Mouse (Mus musculus): ENCODE data around the gene Glod4. TPM values are rescaled to one million over a fixed set of nuclear protein-coding genes. Genes with fewer than 3 reads are reported as not detected.

Glod4 gene
- total RNA-seq, 2 experiments from 2014 or later = 83.9 to 156 TPM

GRCm38 (mm10) chr11:76153236-76153951 lies 90.1 kb downstream of the Glod4 start:
- peak; percentile 44 for ATAC-seq (replicated peaks; ENCODE audit: poor library complexity)

- ATAC-seq (replicated peaks; ENCODE audit: poor library complexity) = no peak
Observed at GRCm38 (mm10) chr11:76150980-76151379, 92.5 kb downstream of the Glod4 start.

DNA sequence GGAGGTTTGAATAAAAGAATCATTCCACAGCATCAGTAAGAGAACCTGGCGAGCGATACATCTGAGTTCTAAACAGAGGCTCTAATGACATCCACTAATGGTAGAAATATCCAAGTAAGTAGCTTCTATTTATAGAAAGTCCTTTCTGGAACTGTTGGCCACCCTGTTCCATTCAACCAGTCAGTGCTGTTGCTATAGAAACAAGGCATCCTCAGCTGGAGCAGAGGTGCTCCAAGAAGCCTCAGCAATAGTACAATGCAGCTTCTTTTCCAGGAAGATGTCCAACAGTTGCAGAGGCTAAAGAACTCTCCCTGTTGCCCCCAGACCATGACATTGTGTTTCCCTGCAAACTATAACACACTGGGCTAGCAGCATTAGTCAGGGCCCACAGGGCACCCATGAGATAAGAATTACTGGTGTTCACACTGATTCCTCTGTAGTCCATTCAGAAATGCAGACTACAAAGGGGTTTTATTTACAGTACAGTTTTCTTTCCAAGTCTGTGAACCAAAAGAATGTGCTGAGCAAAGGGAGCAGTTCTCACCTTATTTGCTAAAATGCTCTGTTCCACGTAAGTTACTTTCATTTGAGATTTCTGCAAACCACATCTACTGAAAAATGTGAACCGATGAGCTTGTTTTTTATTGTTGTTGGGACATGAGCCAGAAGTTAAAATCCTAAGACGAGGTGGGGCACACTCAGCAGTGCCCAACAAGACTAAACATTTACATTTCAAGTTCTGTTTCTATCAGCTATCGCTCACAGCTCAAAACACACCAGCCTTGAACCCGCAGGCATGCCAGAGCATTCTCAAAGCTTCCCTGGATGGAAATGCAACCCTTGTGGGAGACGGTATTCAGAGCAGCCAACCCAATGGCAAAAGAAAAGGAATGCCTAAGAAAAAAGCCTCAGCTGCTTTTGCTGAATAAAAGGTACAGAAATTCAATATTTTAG lies 95.2 kb downstream of the Glod4 start:
- no peak for ATAC-seq (replicated peaks; ENCODE audit: poor library complexity)

- no peak for ATAC-seq (replicated peaks; ENCODE audit: poor library complexity)
Observed at GRCm38 (mm10) chr11:76146187-76147010, 97.1 kb downstream of the Glod4 start.

GRCm38 (mm10) chr11:76145169-76145568 lies 98.4 kb downstream of the Glod4 start:
- no peak for ATAC-seq (replicated peaks; ENCODE audit: poor library complexity)

- no peak for ATAC-seq (replicated peaks; ENCODE audit: poor library complexity)
Observed at GRCm38 (mm10) chr11:76144386-76144785, 99.1 kb downstream of the Glod4 start.

- no peak for ATAC-seq (replicated peaks; ENCODE audit: poor library complexity)
Observed at GRCm38 (mm10) chr11:76137996-76138395, 105.5 kb downstream of the Glod4 start.

GRCm38 (mm10) chr11:76135641-76136437 lies 107.7 kb downstream of the Glod4 start:
- ATAC-seq (replicated peaks; ENCODE audit: poor library complexity) = no peak

- no peak for ATAC-seq (replicated peaks; ENCODE audit: poor library complexity)
Observed at GRCm38 (mm10) chr11:76130859-76131258, 112.7 kb downstream of the Glod4 start.

GRCm38 (mm10) chr11:76125386-76125785 lies 118.1 kb downstream of the Glod4 start:
- no peak for ATAC-seq (replicated peaks; ENCODE audit: poor library complexity)

DNA sequence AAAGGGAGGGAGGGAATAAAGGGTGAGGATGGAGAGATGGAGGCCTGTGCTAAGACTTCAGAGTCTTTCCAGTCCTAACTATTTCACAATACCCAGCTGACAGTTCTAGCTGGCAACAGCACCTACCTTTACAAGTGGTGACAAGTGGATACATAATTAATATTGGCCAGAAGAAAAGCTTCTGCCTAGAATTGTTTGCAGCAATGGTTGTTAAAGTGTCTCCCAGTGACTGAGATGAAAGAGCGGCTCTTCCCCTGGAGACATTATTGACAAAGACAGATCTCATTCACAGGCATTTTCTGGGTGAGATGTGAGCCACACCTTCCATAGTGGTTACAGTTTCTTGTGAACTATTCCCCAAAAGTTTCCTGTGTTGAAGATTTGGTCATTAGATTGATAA lies 120.0 kb downstream of the Glod4 start:
- no peak for ATAC-seq (replicated peaks; ENCODE audit: poor library complexity)

GRCm38 (mm10) chr11:76122571-76122970 lies 121.0 kb downstream of the Glod4 start:
- ATAC-seq (replicated peaks; ENCODE audit: poor library complexity) = no peak

DNA sequence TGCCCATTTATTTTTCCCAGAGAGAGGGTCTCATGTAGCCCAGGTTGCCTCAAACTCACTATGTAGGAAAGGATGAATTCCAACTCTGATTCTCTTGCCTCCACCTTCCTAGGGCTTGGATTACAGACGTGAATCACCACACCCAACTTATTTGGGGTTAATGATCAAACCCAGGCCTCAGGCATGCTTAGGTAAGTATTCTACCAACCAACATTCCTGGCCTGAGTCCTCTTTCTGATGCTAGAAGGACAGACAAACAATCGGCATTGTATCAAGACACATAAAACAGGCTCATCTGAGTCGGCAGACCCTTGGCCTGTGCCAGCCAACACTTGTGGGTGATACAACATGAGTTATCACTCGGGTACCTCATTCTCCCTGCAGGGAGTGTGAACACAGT lies 122.4 kb downstream of the Glod4 start:
- no peak for ATAC-seq (replicated peaks; ENCODE audit: poor library complexity)

- no peak for ATAC-seq (replicated peaks; ENCODE audit: poor library complexity)
Observed at GRCm38 (mm10) chr11:76120407-76120901, 123.1 kb downstream of the Glod4 start.

DNA sequence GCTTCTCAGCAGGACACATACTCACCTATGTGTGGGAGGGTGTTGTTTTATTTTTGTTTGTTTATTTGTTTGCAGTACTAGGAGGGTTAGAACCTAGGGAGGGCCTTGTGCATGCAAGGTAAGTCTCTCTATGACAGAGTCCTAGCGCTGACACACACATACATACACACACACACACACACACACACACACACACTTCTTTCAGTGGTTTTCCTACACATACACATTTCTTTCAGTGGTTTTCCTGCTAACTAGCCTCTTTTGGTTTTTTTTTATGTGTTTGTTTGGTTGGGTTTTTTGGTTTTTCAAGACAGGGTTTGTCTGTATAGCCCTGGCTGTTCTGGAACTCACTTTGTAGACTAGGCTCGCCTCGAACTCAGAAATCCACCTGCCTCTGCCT lies 133.1 kb downstream of the Glod4 start:
- no peak for ATAC-seq (replicated peaks; ENCODE audit: poor library complexity)

- no peak for ATAC-seq (replicated peaks; ENCODE audit: poor library complexity)
Observed at GRCm38 (mm10) chr11:76106551-76107496, 136.7 kb downstream of the Glod4 start.

DNA sequence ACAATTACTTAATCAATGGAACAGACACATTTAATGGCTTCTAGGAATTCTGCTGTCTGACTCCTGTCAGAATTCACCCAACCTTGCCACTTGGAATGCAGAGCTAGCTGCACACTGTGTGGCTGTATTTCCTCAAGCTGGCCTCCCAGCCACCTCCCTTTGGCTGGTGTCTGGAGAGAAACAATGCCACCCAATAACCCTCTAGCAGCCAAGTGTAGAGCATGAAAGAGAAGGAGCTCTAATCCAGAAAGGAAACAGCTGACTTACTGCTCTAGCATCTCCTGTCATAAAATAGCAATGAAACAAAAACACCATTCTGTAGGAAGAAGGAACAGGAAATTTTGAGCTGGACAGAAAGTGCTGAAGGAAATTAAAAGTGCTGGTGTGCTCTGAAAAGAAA lies 142.4 kb downstream of the Glod4 start:
- ATAC-seq (replicated peaks; ENCODE audit: poor library complexity) = no peak

GRCm38 (mm10) chr11:76099193-76099975 lies 144.1 kb downstream of the Glod4 start:
- no peak for ATAC-seq (replicated peaks; ENCODE audit: poor library complexity)
